Mouse (Mus musculus): ENCODE measurements at regions not wholly inside any gene's neighbourhood (a gene's known extent, or its start where the extent isn't known, plus 50 kb on each side); places are given as distances from the start of the nearest gene placed in this dataset.

- TF ChIP-seq POLR2A (IDR thresholded peaks at IDR 0.05; ENCODE audit: insufficient read depth, low read depth, low read length) (no peak), CTCF (IDR thresholded peaks at IDR 0.05; ENCODE audit: insufficient read depth, low read depth, low read length) (peak; percentile 89)
Measured at GRCm38 (mm10) chr4:148742549-148743413, 61.4 kb upstream of the Casz1 start.

Measured in olfactory bulb, adult 2 months (tissue).